Mouse (Mus musculus) olfactory bulb, adult 2 months (tissue): Measurements from ENCODE around the gene Fgfr2.

Experiments used
- CTCF ChIP-seq: fragments of 200-500 bp; IDR thresholded peaks from 2 replicates; pipeline ENCODE4 v1.5.1; 2012; ENCODE audit warnings: low read depth, mild to moderate bottlenecking, low read length, moderate library complexity; ENCODE audit not compliant: insufficient read depth
- POLR2A ChIP-seq: fragments of 200-500 bp; IDR thresholded peaks from 2 replicates; pipeline ENCODE4 v1.6.1; 2012; ENCODE audit warnings: mild to moderate bottlenecking, low read depth, low read length, moderate library complexity; ENCODE audit not compliant: insufficient read depth

- TF ChIP-seq CTCF = no peak
- TF ChIP-seq POLR2A = no peak
Measured at GRCm38 (mm10) chr7:132365703-132366384, 757.3 kb downstream of the Fgfr2 start.
